Mouse (Mus musculus): ENCODE results near the gene Ugt1a6b. TPM values are rescaled to one million over a fixed set of nuclear protein-coding genes. Genes with fewer than 3 reads are reported as not detected.
"Not testable (repeated sequence)": the region's sequence is repeated elsewhere in the genome, so short reads cannot be mapped to it uniquely, and the experiment has no call there.

Gene Ugt1a6b
- total RNA-seq, 2 experiments from 2014 or later, result not detected

GRCm38 (mm10) chr1:88219054-88219453 is 116.0 kb downstream of the Ugt1a6b start:
- intact Hi-C loops (cut with DNase I), result no loop called here
- no peak for DNase-seq

- DNase-seq, result no peak
- intact Hi-C loops (cut with DNase I), result no loop called here
These were observed 117.3 kb downstream of the Ugt1a6b start for GRCm38 (mm10) chr1:88220336-88220735.

GRCm38 (mm10) chr1:88222216-88222615 is 119.2 kb downstream of the Ugt1a6b start:
- DNase-seq, result no peak
- intact Hi-C loops (cut with DNase I), result no loop called here

- DNase-seq; intact Hi-C loops (cut with DNase I): not testable (repeated sequence)
These were observed 120.0 kb downstream of the Ugt1a6b start for GRCm38 (mm10) chr1:88223011-88223515.

- intact Hi-C loops (cut with DNase I), result no loop called here
- DNase-seq, result no peak
These were observed 120.5 kb downstream of the Ugt1a6b start for GRCm38 (mm10) chr1:88223591-88223990.

GRCm38 (mm10) chr1:88224029-88224776 is 121.2 kb downstream of the Ugt1a6b start:
- intact Hi-C loops (cut with DNase I), result no loop called here

GRCm38 (mm10) chr1:88225301-88225700 is 122.2 kb downstream of the Ugt1a6b start:
- intact Hi-C loops (cut with DNase I); DNase-seq: not testable (repeated sequence)

More at GRCm38 (mm10) chr1:88224029-88224776, 121.2 kb downstream of the Ugt1a6b start:
- DNase-seq, result no peak

GRCm38 (mm10) chr1:88225741-88226140 is 122.7 kb downstream of the Ugt1a6b start:
- DNase-seq, result no peak

GRCm38 (mm10) chr1:88226670-88227379 is 123.8 kb downstream of the Ugt1a6b start, which contains the start of gene Mroh2a:
Mroh2a (plus strand) TSS chr1:88226986.
- intact Hi-C loops (cut with DNase I), result no loop called here
- no peak for DNase-seq

More at GRCm38 (mm10) chr1:88225741-88226140, 122.7 kb downstream of the Ugt1a6b start:
- intact Hi-C loops (cut with DNase I), result no loop called here

- DNase-seq, result no peak
- intact Hi-C loops (cut with DNase I), result no loop called here
These were observed 124.4 kb downstream of the Ugt1a6b start for GRCm38 (mm10) chr1:88227482-88227881.

- no peak for DNase-seq
- intact Hi-C loops (cut with DNase I), result no loop called here
These were observed 125.1 kb downstream of the Ugt1a6b start for GRCm38 (mm10) chr1:88228121-88228520.

- intact Hi-C loops (cut with DNase I), result no loop called here
- DNase-seq, result no peak
These were observed 126.5 kb downstream of the Ugt1a6b start for GRCm38 (mm10) chr1:88229566-88229965.

- no peak for DNase-seq
- intact Hi-C loops (cut with DNase I), result no loop called here
These were observed 126.9 kb downstream of the Ugt1a6b start for GRCm38 (mm10) chr1:88229986-88230385.

GRCm38 (mm10) chr1:88230421-88230820 is 127.4 kb downstream of the Ugt1a6b start:
- no peak for DNase-seq

GRCm38 (mm10) chr1:88230981-88231802 is 128.1 kb downstream of the Ugt1a6b start:
- no peak for DNase-seq
- intact Hi-C loops (cut with DNase I), result no loop called here

More at GRCm38 (mm10) chr1:88230421-88230820, 127.4 kb downstream of the Ugt1a6b start:
- intact Hi-C loops (cut with DNase I), result no loop called here

- no peak for DNase-seq
- intact Hi-C loops (cut with DNase I), result no loop called here
These were observed 128.9 kb downstream of the Ugt1a6b start for GRCm38 (mm10) chr1:88231803-88232499.

- DNase-seq, result no peak
- intact Hi-C loops (cut with DNase I), result no loop called here
These were observed 129.8 kb downstream of the Ugt1a6b start for GRCm38 (mm10) chr1:88232664-88233380.

GRCm38 (mm10) chr1:88233421-88234247 is 130.6 kb downstream of the Ugt1a6b start:
- DNase-seq, result no peak
- intact Hi-C loops (cut with DNase I), result no loop called here

GRCm38 (mm10) chr1:88234248-88234610 is 131.2 kb downstream of the Ugt1a6b start:
- intact Hi-C loops (cut with DNase I), result no loop called here
- DNase-seq, result no peak
